Mouse (Mus musculus) spleen, adult 2 months (tissue): ENCODE results near the gene Zfp74.

ENCODE experiments used
- CTCF ChIP-seq: fragments of 200-500 bp; IDR thresholded peaks from 2 replicates; pipeline ENCODE4 v1.5.1; 2011; ENCODE audit warnings: mild to moderate bottlenecking, inconsistent platforms; ENCODE audit not compliant: insufficient read depth, insufficient read length, insufficient replicate concordance; ENCODE audit errors: extremely low read depth
- POLR2A ChIP-seq: fragments of 200-500 bp; IDR thresholded peaks from 2 replicates; pipeline ENCODE4 v1.6.1; 2011; ENCODE audit warnings: low read depth, low read length, inconsistent platforms

- TF ChIP-seq CTCF (no peak), POLR2A (no peak)
Observed at GRCm38 (mm10) chr7:29904101-29904500, 49.8 kb downstream of the Zfp74 start.
